Mouse (Mus musculus) liver, embryonic 14.5 days (tissue): ENCODE measurements around the gene Tmem45b. TPM values are rescaled to one million over a fixed set of nuclear protein-coding genes. Genes with fewer than 3 reads are reported as not detected.
A peak's percentile ranks its signal among the peaks of the same experiment; 100 is the strongest.

Source experiments
- ATAC-seq: fragments of 200-750 bp; cut with Nextera tagmentation; 2 replicates; pipeline ENCODE4 v1.8.0; 2017; ENCODE audit warnings: moderate number of reproducible peaks, mild to moderate bottlenecking, moderate library complexity; ENCODE audit not compliant: insufficient read depth
- DNase-seq, 3 experiments: peaks; one replicate each; pipeline ENCODE4 v3.0.0-alpha.2; 2012 to 2013; ENCODE audit warnings: low read depth in 3 of 3, low spot score in 3 of 3
- H3K27ac ChIP-seq: fragments of 300-500 bp; sonication (generic); 2 replicates; pipeline ENCODE4 v1.5.1; 2014; ENCODE audit warnings: moderate library complexity, mild to moderate bottlenecking, control low read depth, inconsistent platforms
- H3K27me3 ChIP-seq: fragments of 300-500 bp; sonication (generic); 2 replicates; pipeline ENCODE4 v1.6.1; 2014; ENCODE audit warnings: mild to moderate bottlenecking, low read length, moderate library complexity; ENCODE audit not compliant: control insufficient read depth, insufficient read depth
- H3K36me3 ChIP-seq: fragments of 300-500 bp; sonication (generic); replicated peaks from 2 replicates; pipeline ENCODE4 v1.6.1; 2014; ENCODE audit warnings: low read depth; ENCODE audit not compliant: control insufficient read depth, insufficient read depth
- H3K4me1 ChIP-seq, 2 experiments: fragments of 200-500 bp in 1 of 2; fragments of 300-500 bp in 1 of 2; sonication (generic) in 1 of 2; replicated peaks; 2 replicates each; pipeline ENCODE4 v1.6.1; 2012 to 2014; ENCODE audit warnings: antibody characterized with exemption in 1 of 2, inconsistent platforms in 1 of 2, low read length in 1 of 2; ENCODE audit not compliant: control insufficient read depth in 2 of 2, insufficient read depth in 2 of 2
- H3K4me2 ChIP-seq: fragments of 300-500 bp; sonication (generic); 2 replicates; pipeline ENCODE4 v1.6.1; 2014; ENCODE audit warnings: low read depth, mild to moderate bottlenecking, control low read depth, moderate library complexity
- H3K4me3 ChIP-seq, 2 experiments: fragments of 200-500 bp in 1 of 2; fragments of 300-500 bp in 1 of 2; sonication (generic) in 1 of 2; 2 replicates each; pipeline ENCODE4 v1.5.1; 2012 to 2014; ENCODE audit warnings: low read depth in 2 of 2, low read length in 2 of 2, mild to moderate bottlenecking in 2 of 2, control low read depth in 1 of 2, inconsistent platforms in 1 of 2, moderate library complexity in 1 of 2; ENCODE audit not compliant: insufficient read depth in 1 of 2
- H3K9ac ChIP-seq: fragments of 300-500 bp; sonication (generic); replicated peaks from 2 replicates; pipeline ENCODE4 v1.6.1; 2014; ENCODE audit warnings: mild to moderate bottlenecking, control low read depth, moderate library complexity
- H3K9me3 ChIP-seq: fragments of 300-500 bp; sonication (generic); 2 replicates; pipeline ENCODE4 v1.6.1; 2016; ENCODE audit warnings: low read length, mixed read lengths; ENCODE audit not compliant: control insufficient read depth
- CTCF ChIP-seq: IDR thresholded peaks from 2 replicates; pipeline ENCODE4 v1.5.1; 2016; ENCODE audit warnings: antibody characterized with exemption, low read depth, control low read depth
- EP300 ChIP-seq: IDR thresholded peaks from 2 replicates; pipeline ENCODE4 v1.6.1; 2016; ENCODE audit warnings: antibody characterized with exemption, low read depth
- WGBS: fragments of 180-500 bp; shearing (Covaris S2); extraction: QIAGEN DNeasy Blood & Tissue Kit; methylation state at CpG from one replicate; pipeline ENCODE4 v1.1.7; 2014; ENCODE audit not compliant: insufficient replicate concordance; 5-methylcytosine and 5-hydroxymethylcytosine counted together
- polyA plus RNA-seq, 2 experiments: library from polyadenylated mRNA; depleted of rRNA in 1 of 2; stranded (reverse) in 1 of 2; unstranded in 1 of 2; fragments of >200 nt; fragmentation: Nextera tagmentation in 1 of 2; extraction: Ambion mirVana in 1 of 2; gene quantifications; 2 replicates each; pipeline versions ENCODE4 v1.2.1 to v1.2.3; 2012 to 2014

Gene Tmem45b
- polyA plus RNA-seq, 2 experiments = not detected

GRCm38 (mm10) chr9:31387206-31387605 lies 77.1 kb downstream of the Tmem45b start:
- Histone ChIP-seq H3K36me3 (peaks cover 11% of the 10 kb centered on the region), H3K4me3 (peak overlapping the region; percentile 66 to 89; a peak in 3 of 4 replicates), H3K9ac (peak overlapping the region; percentile 87), H3K4me1 (peaks cover 13 to 15% of the 10 kb centered on the region in 2 experiments), H3K9me3 (no peaks in the 10 kb centered on the region), H3K27me3 (no peaks in the 10 kb centered on the region), H3K27ac (no peak overlapping the region), H3K4me2 (peak overlapping the region; percentile 69)
- DNase-seq (no peak), ATAC-seq (no peak)
- WGBS = 67% methylated on average over 5 of the region's 5 CpGs
- TF ChIP-seq CTCF (no peak), EP300 (no peak)

DNA sequence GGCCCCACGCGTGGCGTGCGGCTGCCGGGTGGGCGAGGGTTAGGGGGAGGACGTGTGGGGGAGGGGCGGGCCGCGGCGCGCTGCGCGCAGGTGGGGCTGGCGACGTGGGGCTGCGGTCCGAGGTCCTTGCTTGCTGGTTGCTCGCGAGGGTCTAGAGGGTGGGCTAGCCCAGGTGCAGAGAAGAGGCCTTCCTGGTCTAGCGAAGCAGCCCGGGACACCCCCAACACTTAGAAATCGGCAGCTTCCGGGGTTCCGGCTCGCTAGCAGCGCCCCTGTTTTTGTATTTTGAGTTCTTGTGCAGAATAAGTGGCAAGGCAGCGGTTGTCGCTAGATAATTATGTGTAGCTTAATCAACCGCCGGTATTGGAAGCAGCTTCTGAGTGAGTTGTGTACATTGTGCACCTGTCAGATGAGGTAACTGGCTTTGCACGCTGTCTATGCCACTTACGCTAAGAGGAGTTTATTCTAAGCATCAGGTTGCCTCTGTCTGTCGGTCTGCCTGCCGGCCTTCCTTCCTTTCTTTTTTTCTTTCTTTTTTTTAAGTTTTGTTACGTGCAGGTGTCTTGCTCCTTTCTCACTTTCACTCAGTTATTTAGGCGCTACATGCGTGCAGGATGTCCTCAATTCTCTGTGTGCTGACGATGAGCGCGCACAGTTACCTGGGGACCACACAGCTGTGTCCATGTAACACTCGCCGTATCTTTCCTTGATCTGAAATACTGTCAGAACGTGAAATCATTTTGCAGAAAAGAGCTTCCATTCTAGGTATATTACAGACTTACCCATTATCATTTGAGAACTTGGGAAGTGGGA lies 77.7 kb downstream of the Tmem45b start:
- peak overlapping the region; percentile 69 for H3K4me2 ChIP-seq
- 7% methylated on average over 43 of the region's 44 CpGs for WGBS
- H3K9ac ChIP-seq = peak overlapping the region; percentile 87
- no peak for TF ChIP-seq CTCF
- no peak for TF ChIP-seq EP300
- peak overlapping the region; percentile 66 to 89 for H3K4me3 ChIP-seq
- H3K27me3 ChIP-seq = no peaks in the 10 kb centered on the region
- H3K36me3 ChIP-seq = peaks cover 5% of the 10 kb centered on the region
- peaks cover 13 to 15% of the 10 kb centered on the region in 2 experiments for H3K4me1 ChIP-seq
- H3K9me3 ChIP-seq = no peaks in the 10 kb centered on the region
- H3K27ac ChIP-seq = peak overlapping the region; percentile 43
- ATAC-seq = peak; percentile 60
- DNase-seq = peak in 2 of 3 experiments; percentile 23 to 26

- Histone ChIP-seq H3K27ac (peak within 1 kb of the TSS; percentile 43), H3K4me3 (peak within 1 kb of the TSS; percentile 66 to 89), H3K4me1 (peaks cover 13 to 15% of the 10 kb centered on the region in 2 experiments), H3K36me3 (no peaks in the 10 kb centered on the region; the same call in none of the 2 replicates), H3K4me2 (peak within 1 kb of the TSS; percentile 69), H3K9ac (peak within 1 kb of the TSS; percentile 87), H3K9me3 (no peaks in the 10 kb centered on the region), H3K27me3 (no peaks in the 10 kb centered on the region)
- DNase-seq (peak; percentile 84 to 87 (median 85)), ATAC-seq (peak; percentile 96)
- TF ChIP-seq CTCF = no peak
- under 1% methylated on average over 46 of the region's 46 CpGs for WGBS
These were observed 78.3 kb downstream of the Tmem45b start, which contains the start of gene Nfrkb for GRCm38 (mm10) chr9:31385947-31386354. Gene Nfrkb, plus strand, starts transcription at chr9:31386192.

- peak; percentile 44 for ATAC-seq
- Histone ChIP-seq H3K27me3 (no peaks in the 10 kb centered on the region), H3K27ac (no peak overlapping the region), H3K36me3 (no peaks in the 10 kb centered on the region; the same call in none of the 2 replicates), H3K9me3 (no peaks in the 10 kb centered on the region), H3K4me1 (peaks cover 13 to 15% of the 10 kb centered on the region in 2 experiments), H3K4me3 (peak overlapping the region; percentile 66 to 89), H3K9ac (peak overlapping the region; percentile 38), H3K4me2 (peak overlapping the region; percentile 69)
- DNase-seq = no peak
- WGBS = 21% methylated on average over 4 of the region's 4 CpGs
- TF ChIP-seq EP300 (no peak), CTCF (no peak)
These were observed 78.8 kb downstream of the Tmem45b start for GRCm38 (mm10) chr9:31385500-31385869.

- ATAC-seq = no peak
- Histone ChIP-seq H3K27ac (no peak overlapping the region), H3K9ac (peak overlapping the region; percentile 38), H3K27me3 (no peaks in the 10 kb centered on the region), H3K4me3 (peak overlapping the region in 1 of 2 experiments; percentile 89; a peak in 2 of 4 replicates), H3K4me2 (peak overlapping the region; percentile 69), H3K4me1 (peaks cover 13 to 15% of the 10 kb centered on the region in 2 experiments), H3K9me3 (no peaks in the 10 kb centered on the region), H3K36me3 (no peaks in the 10 kb centered on the region; the same call in none of the 2 replicates)
- 79% methylated on average over 17 of the region's 17 CpGs for WGBS
- DNase-seq = no peak
- no peak for TF ChIP-seq EP300
- no peak for TF ChIP-seq CTCF
These were observed 79.3 kb downstream of the Tmem45b start for GRCm38 (mm10) chr9:31384786-31385499.
